Mouse (Mus musculus) c-Kit-positive CD71-positive TER-119-negative erythroid progenitor cells, embryonic 14.5 days (primary cell): Measurements from ENCODE around the gene Dnajb3.
"Not testable (repeated sequence)": the region's sequence is repeated elsewhere in the genome, so short reads cannot be mapped to it uniquely, and the experiment has no call there.

Experiments used
- DNase-seq: peaks from one replicate; pipeline ENCODE4 v3.0.0-alpha.2; 2013; ENCODE audit warnings: low read depth

Dnajb3 gene

DNA sequence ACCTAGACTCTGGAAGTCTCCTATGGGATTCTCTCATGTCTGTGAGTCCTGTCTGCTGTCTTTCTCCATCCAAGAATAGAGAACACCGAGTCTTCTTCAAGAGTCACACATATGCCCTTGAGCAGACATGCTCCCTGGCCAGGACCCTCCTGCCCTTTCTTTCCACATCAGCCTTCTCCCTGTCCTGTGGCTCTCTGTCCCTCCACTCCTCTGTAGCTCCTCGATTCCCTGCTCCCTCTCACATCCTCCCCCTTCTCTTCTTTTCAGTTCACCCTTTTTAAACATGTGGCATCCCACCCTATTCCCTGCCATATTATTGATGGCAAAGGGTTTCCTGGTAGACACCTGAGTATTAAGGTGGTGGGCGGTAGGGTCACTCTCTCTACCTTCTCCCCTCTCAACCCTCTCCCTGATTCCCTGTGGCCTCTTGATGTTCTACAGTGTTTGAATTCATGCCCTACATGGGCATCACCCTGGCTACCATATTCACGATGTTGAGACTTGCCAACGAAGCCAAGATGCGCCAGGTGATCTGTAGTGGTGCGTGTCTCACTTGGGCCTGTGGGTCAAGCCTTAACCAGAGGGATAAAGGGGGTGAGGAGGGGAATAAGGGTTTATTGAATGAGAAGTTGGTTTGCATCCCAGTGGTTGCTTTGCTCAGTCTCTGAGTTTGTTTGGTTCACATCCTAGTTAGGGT, 26.4 kb upstream of the Dnajb3 start:
- DNase-seq: no peak

DNA sequence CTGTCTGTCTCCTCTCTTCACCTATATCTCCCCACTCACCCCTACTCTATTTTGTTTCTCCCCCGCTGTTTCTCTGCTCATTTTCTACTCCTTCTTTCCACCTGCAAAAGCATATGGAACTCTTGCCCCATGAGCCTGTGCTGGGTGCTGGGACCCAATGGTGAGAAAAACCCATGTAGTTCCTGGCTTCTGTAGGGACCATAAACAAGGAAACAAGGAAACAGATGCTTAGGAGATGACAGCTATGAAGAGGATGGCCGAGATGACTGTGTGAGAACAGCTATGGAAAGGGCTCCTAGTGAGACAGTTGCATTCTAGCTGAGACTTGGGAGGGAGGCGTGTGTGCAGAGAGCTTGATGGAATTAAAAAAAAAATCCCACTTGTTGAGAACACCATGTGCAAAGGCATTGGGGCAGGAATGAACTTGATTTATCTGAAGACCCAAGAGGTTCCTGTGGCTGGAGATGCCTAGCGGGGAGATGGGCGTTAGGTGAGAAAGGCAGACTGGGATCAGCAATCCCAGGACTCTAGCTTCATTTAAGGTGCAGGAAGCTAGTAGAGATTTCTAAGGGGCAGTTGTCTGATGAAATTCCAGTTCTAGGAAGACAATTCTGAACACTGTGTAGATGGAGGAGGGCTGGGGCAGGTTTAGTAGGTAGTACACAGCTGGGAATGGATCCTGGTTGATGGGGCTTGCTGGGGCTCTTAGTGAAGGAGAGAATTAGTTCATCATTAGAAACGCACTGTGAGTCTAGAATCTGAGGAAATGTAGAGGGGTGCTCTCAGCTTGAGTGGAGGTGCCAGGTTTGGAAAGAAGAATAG, 25.6 kb upstream of the Dnajb3 start:
- no peak for DNase-seq

DNA sequence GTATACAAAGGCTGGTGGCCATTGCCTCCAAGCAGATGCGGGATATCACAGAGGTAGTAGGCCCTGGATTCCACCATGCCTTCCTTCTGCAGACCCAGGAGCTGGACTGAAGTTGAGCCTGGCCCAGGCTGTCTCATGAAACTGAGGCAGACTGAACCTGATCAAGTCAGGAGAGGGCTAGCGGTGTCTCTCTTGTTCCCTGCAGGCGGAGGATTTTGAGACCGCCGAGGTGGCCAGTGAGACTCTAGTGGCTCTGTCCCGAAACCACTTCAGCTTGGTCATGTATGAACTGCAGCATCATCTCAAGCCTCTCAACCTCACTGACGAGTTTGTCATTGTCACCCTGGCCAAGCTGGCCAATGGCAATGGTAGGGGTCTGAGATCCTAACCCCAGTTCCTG, 24.8 kb upstream of the Dnajb3 start:
- DNase-seq: no peak

DNA sequence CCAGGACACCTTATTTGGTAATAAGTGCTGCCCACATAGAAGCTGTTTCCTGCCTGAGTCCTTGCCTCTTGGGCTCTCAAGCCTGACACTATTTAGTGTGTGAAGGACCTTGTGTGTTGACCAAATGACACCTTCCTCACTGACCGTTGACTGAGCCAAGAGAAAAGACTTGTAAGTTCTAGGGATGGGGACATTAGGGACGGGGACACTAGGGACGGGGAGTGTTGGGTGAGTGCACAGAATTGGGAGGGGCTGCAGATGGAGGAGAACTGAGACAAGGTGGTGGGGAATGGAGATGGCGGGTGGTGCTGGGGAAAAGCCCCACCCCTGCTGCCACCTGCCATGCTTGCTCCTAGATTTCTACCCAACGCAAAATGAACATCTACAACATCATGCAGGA, 24.4 kb upstream of the Dnajb3 start:
- DNase-seq: no peak

DNA sequence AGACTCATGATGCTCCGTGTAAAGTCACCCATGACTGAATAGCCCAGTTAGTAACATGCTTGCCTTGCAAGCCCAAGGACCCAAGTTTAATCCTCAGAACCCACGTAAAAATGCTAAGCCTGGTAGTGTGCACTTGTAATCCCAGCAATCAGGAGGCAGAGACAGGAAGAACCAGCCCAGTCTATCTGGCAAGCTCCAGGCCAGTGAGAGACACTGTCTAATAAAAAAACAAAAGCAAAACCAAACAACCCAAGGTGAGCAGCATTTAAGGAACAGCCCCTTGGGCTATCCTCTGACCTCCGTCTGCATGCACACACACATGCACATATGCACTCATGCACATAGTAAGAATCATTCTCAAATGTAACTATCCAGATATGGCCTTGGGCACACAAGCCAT, 24.0 kb upstream of the Dnajb3 start:
- DNase-seq: no peak

DNA sequence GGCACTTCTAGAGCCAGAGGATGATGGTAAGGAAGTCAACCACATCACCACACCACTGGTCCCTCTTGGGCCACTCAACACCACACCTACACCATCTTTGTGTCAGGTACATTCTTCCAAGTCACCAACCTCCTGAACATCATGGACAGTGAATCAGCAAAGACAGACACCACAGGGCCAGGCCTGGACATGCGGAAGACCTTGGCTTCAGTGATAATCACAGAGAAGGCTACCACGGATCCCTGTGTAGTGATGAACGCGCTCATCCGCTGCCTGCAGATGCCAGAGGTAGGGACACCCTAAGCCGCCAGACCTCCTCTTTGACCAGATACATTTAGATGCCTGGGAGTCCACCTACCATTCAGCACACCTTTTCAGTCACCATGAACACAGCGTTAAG, 22.5 kb upstream of the Dnajb3 start:
- no peak for DNase-seq

DNA sequence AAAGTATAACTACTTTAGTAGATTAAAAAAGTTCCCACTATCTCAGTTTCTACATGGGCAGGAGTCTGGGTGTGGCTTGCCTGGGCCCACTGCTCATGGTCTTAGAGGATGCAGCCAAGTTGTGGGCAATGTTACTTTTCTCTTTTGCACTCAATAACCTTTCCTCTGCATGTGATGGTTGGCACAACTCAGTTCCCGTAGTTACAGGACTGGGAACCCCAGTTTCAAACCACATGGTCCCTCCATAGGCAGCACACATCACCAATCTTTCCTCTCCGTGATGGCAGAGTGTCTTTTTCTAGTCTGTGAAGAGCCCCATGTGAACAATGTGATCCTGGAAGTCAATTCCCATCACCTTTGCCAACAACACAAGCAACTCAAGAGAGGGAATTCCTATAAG, 21.9 kb upstream of the Dnajb3 start:
- no peak for DNase-seq

DNA sequence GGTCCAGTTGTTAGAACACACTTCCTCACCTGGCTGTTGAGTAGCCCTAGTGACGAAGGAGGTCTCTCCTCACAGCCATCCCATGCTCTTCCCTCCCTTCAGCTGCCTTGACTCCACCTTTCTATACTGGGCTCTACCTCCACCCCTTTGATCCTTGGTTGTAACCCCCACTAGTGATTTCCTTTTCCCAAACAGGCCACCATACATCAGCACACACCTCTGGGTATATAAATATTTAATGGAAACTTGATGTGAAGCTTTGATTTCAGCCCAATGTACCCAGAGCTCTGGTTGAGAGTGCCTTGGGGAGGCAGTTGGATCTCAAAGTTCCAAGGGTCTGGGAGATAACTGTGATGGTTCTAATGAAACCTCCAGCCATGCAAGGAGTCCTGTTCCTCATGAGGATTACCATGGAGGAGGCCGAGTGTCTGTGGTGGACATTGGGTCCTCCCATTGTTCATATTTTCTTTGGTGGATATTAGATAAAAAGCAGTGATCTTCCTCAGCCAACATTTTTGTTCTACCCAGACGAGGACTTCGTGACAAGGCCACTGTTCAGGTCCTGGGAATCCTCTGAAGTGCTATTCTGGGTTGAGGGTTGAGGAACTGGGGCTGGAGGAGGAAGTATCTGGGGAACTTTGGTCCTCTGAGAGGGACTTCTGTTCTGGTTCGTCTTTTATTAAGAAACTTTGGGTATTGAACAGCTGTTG, 21.2 kb upstream of the Dnajb3 start, which contains the start of gene Mroh2a:
TSS of gene Mroh2a (plus strand) at position 317 of the 710 bp plus-strand sequence.
- no peak for DNase-seq

DNA sequence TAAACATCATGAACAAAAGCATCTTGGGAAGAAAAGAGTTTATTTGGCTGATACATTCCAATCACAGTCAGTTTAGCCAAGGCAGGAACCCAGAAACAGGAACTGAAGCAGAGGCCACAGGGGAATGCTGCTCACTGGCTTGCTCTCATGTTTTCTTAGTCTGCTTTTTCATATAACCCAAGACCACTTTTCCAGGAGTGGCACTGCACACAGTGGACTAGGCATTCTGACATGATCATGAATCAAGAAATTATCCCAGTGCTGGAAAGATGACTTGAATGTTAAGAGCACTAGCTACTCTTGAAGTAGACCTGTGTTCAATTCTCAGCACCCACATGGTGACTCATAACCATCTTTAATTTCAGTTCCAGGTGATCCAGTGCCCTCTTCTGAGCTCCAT, 20.2 kb upstream of the Dnajb3 start:
- no peak for DNase-seq

DNA sequence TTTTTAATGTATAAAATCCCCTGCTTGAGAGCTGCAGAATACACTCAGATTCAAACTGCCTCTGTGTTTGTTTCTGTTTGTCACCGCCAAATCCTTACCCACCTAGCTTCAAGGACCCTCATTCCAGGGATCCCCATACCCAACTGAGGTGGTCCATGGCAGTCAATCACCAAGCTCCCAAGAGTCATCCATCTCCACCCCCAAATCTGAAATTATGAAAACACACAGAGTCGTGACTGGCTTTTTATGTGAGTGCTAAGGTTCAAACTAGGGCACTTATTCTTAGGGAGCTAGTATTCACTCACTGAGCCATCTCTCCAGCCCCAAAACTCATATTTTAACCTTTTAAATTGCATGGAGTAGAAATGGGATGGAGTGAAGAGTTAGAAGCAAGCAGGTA, 19.7 kb upstream of the Dnajb3 start:
- DNase-seq: not testable (repeated sequence)

DNA sequence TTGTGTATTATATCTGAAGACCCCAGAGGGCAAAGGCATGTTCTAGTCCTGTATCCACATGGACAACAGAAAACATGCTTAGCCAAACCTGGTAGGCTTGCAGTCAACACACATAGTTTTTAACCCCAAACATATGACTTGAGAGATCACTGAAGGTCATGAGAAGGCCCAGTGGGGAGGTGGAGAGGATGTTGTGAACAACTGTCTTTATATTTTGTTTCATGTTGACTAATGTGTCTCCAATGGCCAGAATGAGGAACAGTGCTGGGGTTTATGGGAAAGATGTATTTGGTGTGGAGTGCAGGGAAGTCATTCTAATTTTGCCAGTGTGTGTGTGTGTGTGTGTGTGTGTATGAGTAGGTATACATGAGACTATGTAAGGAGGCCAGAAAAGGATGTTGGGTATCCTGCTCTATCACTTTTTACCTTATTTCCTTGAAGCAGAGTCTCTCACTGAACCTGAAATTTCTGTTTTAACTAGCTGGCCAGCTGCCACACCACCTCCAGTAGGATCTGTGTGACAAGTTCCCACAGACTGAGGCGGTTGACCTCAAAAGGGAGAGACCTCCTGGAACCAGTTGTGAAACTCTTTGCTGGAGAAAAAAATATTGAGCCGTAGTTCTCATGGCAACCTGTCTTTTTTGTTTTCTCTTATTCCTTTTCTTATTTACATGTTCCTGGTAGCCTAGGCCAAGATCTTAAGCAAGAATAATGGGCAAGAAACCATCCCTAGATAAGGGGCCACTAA, 18.6 kb upstream of the Dnajb3 start:
- DNase-seq: no peak

DNA sequence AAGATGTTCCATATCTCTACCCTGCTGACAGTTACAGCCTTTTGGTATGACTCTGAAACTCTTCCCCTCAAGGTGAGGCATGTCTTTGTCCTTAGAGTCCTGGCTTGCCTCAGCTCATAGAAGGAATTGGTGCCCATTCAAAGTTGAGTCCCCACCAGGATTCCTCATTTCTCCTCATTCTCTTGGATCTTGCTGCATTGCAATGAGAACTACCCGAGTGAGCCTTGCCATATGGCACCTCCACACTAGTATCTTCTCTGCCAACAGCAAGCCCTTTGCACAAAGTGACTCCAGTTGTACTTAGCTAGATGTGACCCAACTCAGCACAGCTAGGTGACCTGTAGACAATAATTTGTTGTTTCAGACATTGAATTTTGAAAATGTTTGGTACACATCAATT, 18.0 kb upstream of the Dnajb3 start:
- DNase-seq: no peak

DNA sequence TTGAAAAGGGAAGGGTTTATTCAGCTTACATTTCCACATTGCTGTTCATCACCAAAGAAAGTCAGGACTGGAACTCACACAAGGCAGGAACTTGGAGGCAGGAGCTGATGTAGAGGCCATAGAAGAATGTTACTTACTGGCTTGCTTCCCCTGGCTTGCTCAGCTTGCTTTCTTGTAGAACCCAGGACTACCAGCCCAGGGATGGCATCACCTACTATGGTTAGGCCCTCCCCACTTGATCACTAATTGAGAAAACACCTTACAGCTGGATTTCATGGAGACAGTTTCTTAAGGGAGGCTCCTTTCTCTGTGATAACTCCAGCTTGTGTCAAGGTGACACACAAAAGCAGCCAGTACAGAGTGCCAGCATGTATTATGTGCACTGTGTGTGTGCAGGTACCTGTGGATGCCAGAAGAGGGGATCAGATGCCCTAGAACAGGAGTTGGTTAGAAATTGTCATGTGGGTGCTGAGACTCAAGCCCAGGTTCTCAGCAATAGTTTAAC, 17.5 kb upstream of the Dnajb3 start:
- not testable (repeated sequence) for DNase-seq

DNA sequence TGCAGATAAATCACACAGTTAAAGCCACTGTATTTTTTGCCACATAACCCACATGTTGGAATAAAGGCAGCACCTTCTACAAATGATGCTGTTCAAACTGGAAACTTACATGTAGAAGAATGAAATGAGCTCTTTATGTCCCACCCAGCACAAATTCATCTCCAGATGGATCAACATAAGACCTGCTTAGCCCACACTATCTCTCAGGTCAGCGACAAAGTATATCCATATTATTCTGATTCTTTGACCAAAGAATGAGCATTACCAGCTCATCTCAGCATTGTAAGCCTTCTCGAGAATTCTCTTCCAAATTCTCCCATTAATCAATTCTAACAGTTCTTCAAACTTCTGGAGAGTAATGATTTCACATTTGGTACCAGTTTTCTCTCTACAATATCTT, 16.6 kb upstream of the Dnajb3 start:
- no peak for DNase-seq

DNA sequence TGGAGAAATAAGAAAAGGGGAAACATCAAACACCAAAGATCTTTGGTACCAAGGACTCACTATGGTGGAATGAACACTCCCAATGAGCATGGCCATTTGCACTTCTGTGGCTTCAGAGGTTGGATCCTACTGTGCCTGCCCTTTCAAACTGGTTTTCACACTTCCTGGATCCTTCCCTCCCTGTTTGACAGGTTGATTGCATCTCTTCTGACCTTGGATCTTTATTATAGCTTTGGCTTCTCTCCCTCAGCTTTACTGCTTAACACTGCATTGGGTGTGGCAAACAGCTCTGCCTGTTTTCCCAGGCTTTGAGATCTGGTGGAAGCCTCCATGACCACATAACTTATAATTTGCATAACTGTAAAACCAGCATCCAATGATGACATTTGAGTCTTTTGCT, 14.8 kb upstream of the Dnajb3 start:
- no peak for DNase-seq

DNA sequence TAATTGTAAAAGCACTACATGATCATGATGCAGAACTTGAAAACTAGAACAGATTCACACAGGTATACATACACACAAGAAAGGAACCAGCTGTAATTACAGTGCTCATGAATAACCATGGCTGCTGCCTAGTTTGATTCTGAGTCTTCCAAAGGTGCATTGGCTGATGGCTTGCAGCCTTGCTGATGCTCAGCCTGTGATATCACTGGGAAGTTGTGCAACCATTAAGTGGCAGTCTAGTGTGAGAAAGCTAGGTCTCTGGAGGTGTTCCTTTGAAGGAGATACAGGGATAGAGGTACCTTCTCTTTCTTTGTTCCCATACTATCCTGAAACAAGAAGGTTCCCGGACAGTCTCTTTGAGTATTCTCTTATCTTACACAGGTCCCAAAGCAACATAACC, 13.5 kb upstream of the Dnajb3 start:
- no peak for DNase-seq

DNA sequence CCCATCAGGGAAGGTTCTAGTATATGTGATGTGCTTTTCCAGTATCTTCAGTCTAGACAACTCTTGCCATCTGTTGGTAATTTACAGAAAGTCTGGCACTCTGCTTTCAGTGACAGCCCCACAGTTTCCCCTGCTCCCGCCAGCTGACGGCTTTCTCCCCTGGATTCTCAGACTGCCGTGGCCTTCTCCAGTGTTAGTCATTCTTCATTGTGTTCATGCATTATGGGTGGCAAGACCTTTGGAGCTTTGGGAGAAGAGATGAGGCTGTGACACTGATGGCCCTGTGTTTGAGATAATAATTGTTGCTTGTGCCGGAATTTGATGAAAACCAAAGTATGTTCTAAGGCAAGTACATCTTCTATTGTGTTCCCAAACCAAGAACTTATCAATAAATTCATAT, 13.0 kb upstream of the Dnajb3 start:
- DNase-seq: no peak

DNA sequence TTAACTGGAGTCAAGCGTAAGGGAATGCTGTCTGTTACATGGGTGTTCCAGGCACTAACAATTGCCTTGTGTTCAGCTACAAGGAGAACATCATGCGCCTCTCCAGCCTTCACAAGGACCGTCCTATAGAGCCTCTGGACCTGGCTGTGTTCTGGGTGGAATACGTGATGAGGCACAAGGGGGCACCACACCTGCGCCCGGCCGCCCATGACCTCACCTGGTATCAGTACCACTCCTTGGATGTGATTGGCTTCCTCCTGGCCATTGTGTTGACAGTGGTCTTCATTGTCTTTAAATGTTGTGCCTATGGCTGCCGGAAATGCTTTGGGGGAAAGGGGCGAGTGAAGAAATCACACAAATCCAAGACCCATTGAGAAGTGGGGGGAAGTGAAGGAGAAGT, 12.5 kb upstream of the Dnajb3 start:
- no peak for DNase-seq

DNA sequence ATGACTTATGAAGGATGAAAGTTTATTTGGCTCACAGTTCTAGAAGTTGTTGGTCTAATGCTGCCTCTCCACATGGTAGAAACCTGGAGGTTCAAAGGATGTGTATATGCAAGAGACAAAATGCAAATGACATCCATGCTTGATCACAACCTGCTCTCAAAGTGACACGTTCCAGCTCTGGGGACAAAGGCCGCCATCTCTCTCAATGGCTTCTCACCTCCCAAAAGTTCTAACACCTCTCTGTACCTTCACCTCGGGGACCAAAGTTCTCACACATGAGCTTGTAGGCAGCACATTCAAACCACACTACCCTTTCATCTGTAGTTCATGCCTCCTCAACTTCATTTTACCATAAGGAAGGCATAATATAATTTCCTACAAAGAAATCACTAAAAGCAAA, 12.0 kb upstream of the Dnajb3 start:
- no peak for DNase-seq

DNA sequence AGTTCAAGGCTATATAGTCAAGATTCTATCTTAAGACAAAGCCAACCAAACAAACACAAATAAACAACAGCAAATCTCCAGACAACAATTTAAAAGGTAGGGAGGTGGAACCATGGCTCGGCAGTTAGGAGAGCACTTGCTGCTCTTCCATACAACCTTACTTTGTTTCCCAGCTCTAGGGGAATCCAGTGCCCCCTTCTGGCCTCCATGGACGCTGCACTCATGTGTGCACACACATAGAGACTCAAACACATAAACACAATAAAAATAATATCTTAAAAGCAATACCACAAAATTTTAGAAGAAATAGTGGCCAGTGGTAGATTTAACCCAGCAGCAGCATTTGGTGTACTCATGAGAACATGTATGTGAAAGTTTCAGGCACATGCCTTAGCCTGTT, 11.6 kb upstream of the Dnajb3 start:
- no peak for DNase-seq

DNA sequence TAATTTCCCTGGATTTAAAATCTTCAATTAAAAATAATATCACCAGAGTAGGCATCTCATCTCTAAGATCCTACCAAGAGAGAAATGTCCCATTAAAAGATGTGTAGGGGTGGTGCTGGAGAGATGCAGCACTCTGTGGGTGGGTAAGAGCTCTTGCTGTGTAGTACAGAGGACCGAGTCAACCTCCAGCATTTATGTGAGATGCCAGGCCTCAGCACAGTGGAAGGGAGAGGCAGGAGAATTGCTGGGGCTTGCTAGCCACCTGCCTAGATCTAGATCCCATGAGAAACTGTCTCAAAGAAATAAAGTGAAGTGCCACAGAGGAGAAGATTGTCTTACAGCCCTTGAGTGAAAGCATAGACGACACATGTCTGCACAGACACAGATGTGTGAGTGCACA, 11.0 kb upstream of the Dnajb3 start:
- DNase-seq: no peak
